Mouse (Mus musculus): ENCODE data around the gene Tmem51. TPM values are rescaled to one million over a fixed set of nuclear protein-coding genes. Genes with fewer than 3 reads are reported as not detected.

Gene Tmem51
- total and polyA plus RNA-seq, 2 experiments = 4.1 to 13.3 TPM

DNA sequence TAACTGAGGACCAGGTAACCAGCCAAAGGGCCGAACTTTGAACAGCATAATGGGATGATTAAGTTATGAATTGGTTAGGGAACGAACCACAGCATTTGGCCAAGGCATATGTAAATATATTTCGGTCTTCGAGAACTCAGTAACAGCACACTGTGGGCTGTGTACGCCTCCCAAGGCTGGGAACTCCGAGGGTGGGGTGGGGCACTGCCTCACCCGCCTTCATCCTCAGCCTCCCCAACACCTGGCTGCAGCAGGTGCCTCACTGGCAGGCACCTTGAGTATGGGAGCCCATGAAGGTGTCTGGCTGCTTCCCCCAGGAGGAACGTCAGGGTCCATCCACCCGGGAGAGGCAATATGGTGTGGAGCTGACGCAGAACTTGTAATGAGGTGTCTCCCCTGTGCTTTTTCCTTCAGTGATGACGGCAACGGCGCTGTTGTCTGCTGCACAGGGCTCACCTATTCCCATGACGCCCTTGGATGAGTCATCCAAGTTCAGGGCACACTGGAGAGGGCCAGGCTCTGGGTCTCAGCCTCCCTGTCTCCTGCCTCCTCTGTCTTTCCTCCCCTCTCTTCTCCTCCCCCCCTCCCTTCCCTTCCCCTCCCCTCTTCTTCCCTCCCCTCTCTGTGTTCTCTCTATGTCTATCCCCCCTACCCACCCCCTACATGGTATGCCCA is 91.4 kb downstream of the Tmem51 start:
- TF ChIP-seq CTCF (IDR thresholded peaks at IDR 0.05; ENCODE audit: low read depth, low read length) (no peak), POLR2A (IDR thresholded peaks at IDR 0.05; ENCODE audit: extremely low read depth, insufficient read depth, low read length) (no peak)
- no peaks in the 10 kb centered on the region for H3K79me2 ChIP-seq (ENCODE audit: control insufficient read depth, insufficient read depth, low read length)
- no peak for DNase-seq (ENCODE audit: extremely low read depth, low read depth, low spot score)
- no peak overlapping the region for H3K4me3 ChIP-seq (ENCODE audit: insufficient read depth, low read depth, low read length)
- 88% methylated on average over 14 of the region's 14 CpGs for whole genome bisulfite sequencing
- H3K9ac ChIP-seq (ENCODE audit: low read depth, low read length) = no peak overlapping the region
- H3K36me3 ChIP-seq (ENCODE audit: control insufficient read depth, insufficient read depth, low read length) = no peaks in the 10 kb centered on the region
- H3K27me3 ChIP-seq (ENCODE audit: control insufficient read depth, insufficient read depth, low read length) = no peaks in the 10 kb centered on the region
- no peaks in the 10 kb centered on the region for H3K4me1 ChIP-seq (ENCODE audit: control insufficient read depth, insufficient read depth, low read length)
- no peak overlapping the region for H3K27ac ChIP-seq (replicated peaks; ENCODE audit: insufficient read depth, low read depth, low read length)

DNA sequence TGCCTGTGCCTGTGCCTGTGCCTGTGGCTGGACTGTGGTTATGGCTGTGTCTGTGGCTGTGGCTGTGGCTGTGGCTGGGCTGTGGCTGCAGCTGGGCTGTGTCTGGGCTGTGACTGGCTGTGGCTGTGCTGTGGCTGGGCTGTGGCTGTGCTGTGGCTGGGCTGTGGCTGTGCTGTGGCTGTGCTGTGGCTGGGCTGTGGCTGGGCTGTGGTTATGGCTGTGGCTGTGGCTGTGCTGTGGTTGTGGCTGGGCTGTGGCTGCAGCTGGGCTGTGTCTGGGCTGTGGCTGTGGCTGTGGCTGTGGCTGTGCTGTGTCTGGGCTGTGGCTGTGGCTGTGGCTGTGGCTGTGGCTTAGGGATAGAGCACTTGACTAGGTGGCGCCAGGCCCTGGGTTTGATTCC is 95.9 kb downstream of the Tmem51 start:
- no peaks in the 10 kb centered on the region for H3K27me3 ChIP-seq (ENCODE audit: control insufficient read depth, insufficient read depth, low read length)
- no peak overlapping the region for H3K27ac ChIP-seq (replicated peaks; ENCODE audit: insufficient read depth, low read depth, low read length)
- no peak for TF ChIP-seq CTCF (IDR thresholded peaks at IDR 0.05; ENCODE audit: low read depth, low read length)
- TF ChIP-seq POLR2A (IDR thresholded peaks at IDR 0.05; ENCODE audit: extremely low read depth, insufficient read depth, low read length) = no peak
- no peak overlapping the region for H3K9ac ChIP-seq (ENCODE audit: low read depth, low read length)
- no peak for DNase-seq (ENCODE audit: extremely low read depth, low read depth, low spot score)
- H3K4me3 ChIP-seq (ENCODE audit: insufficient read depth, low read depth, low read length) = no peak overlapping the region
- 91% methylated on average over 1 of the region's 1 CpGs for WGBS
- no peaks in the 10 kb centered on the region for H3K4me1 ChIP-seq (ENCODE audit: control insufficient read depth, insufficient read depth, low read length)
- H3K79me2 ChIP-seq (ENCODE audit: control insufficient read depth, insufficient read depth, low read length) = no peaks in the 10 kb centered on the region
- H3K36me3 ChIP-seq (ENCODE audit: control insufficient read depth, insufficient read depth, low read length) = no peaks in the 10 kb centered on the region

DNA sequence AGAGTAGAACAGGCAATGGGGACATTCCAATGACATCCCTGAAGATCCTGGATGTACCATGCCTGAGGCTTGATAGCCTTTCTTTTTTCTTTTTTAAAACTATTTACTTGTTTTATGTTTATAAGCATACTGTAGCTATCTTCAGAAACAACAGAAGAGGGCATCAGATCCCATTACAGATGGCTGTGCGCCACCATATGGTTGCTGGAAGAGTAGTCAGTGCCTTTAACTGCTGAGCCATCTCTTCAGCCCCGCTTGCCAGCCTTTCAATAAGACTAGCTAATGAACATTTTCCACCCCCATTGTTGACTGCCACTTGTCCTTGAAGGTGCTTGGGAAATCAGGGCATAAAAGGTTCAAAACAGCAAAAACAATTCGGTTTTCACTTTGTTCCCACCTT is 100.4 kb downstream of the Tmem51 start:
- Histone ChIP-seq H3K27ac (replicated peaks; ENCODE audit: insufficient read depth, low read depth, low read length) (no peak overlapping the region), H3K36me3 (ENCODE audit: control insufficient read depth, insufficient read depth, low read length) (no peaks in the 10 kb centered on the region), H3K79me2 (ENCODE audit: control insufficient read depth, insufficient read depth, low read length) (no peaks in the 10 kb centered on the region), H3K4me1 (ENCODE audit: control insufficient read depth, insufficient read depth, low read length) (no peaks in the 10 kb centered on the region), H3K27me3 (ENCODE audit: control insufficient read depth, insufficient read depth, low read length) (no peaks in the 10 kb centered on the region), H3K4me3 (ENCODE audit: insufficient read depth, low read depth, low read length) (no peak overlapping the region), H3K9ac (ENCODE audit: low read depth, low read length) (no peak overlapping the region)
- DNase-seq (ENCODE audit: extremely low read depth, low read depth, low spot score) = no peak
- 76% methylated on average over 3 of the region's 3 CpGs for WGBS
- TF ChIP-seq CTCF (IDR thresholded peaks at IDR 0.05; ENCODE audit: low read depth, low read length) = no peak
- no peak for TF ChIP-seq POLR2A (IDR thresholded peaks at IDR 0.05; ENCODE audit: extremely low read depth, insufficient read depth, low read length)

- Histone ChIP-seq H3K79me2 (ENCODE audit: control insufficient read depth, insufficient read depth, low read length) (no peaks in the 10 kb centered on the region), H3K27me3 (ENCODE audit: control insufficient read depth, insufficient read depth, low read length) (no peaks in the 10 kb centered on the region), H3K36me3 (ENCODE audit: control insufficient read depth, insufficient read depth, low read length) (no peaks in the 10 kb centered on the region), H3K9ac (ENCODE audit: low read depth, low read length) (no peak overlapping the region), H3K27ac (replicated peaks; ENCODE audit: insufficient read depth, low read depth, low read length) (no peak overlapping the region), H3K4me1 (ENCODE audit: control insufficient read depth, insufficient read depth, low read length) (no peaks in the 10 kb centered on the region), H3K4me3 (ENCODE audit: insufficient read depth, low read depth, low read length) (no peak overlapping the region)
- WGBS = 87% methylated on average over 3 of the region's 3 CpGs
- TF ChIP-seq POLR2A (IDR thresholded peaks at IDR 0.05; ENCODE audit: extremely low read depth, insufficient read depth, low read length) = no peak
- TF ChIP-seq CTCF (IDR thresholded peaks at IDR 0.05; ENCODE audit: low read depth, low read length) = no peak
- no peak for DNase-seq (ENCODE audit: extremely low read depth, low read depth, low spot score)
These were observed 102.6 kb downstream of the Tmem51 start for GRCm38 (mm10) chr4:141981475-141981874.

Other genes starting within 250 kb of the Tmem51 start
- gene Ctrc, start 237.9 kb downstream of the Tmem51 start, total RNA-seq (2014; rRNA removed) = 0.34 and 0.83 TPM in 2 replicates
- gene Ctrc, start 237.9 kb downstream of the Tmem51 start, polyA plus RNA-seq (2012; rRNA removed) = 0.24 TPM in 1 of 2 replicates, not detected in the other
- 13.1 and 15.0 TPM in 2 replicates for gene Efhd2, start 209.4 kb downstream of the Tmem51 start, total RNA-seq (2014; rRNA removed)
- gene Efhd2, start 209.4 kb downstream of the Tmem51 start, polyA plus RNA-seq (2012; rRNA removed) = 40.7 and 46.1 TPM in 2 replicates
- gene Fhad1, start 69.2 kb downstream of the Tmem51 start, total RNA-seq (2014; rRNA removed) = 0.40 and 2.4 TPM in 2 replicates
- 0.06 and 0.41 TPM in 2 replicates for gene Fhad1, start 69.2 kb downstream of the Tmem51 start, polyA plus RNA-seq (2012; rRNA removed)
- 0.37 and 0.54 TPM in 2 replicates for gene Kazn, start 155.1 kb upstream of the Tmem51 start, total RNA-seq (2014; rRNA removed)
- 0.91 and 1.3 TPM in 2 replicates for gene Kazn, start 155.1 kb upstream of the Tmem51 start, polyA plus RNA-seq (2012; rRNA removed)